Mouse (Mus musculus) heart, postnatal 10 days (tissue): ENCODE measurements around the gene Gm17364. TPM values are rescaled to one million over a fixed set of nuclear protein-coding genes. Genes with fewer than 3 reads are reported as not detected.
"Not testable (repeated sequence)": the region's sequence is repeated elsewhere in the genome, so short reads cannot be mapped to it uniquely, and the experiment has no call there.

Source experiments
- DNase-seq, 2 experiments: peaks; one replicate each; pipeline ENCODE4 v3.0.0; 2021
- intact Hi-C: fragments of 180-260 bp; cut with DNase I; formaldehyde crosslinking; loops from one replicate; pipeline ENCODE4 v1.15.1; 2025
- total RNA-seq, 2 experiments: library from RNA; stranded (reverse); gene quantifications; 2 replicates each; pipeline ENCODE4 v1.2.3; 2021

The Gm17364 gene
- total RNA-seq, 2 experiments from 2014 or later, result not detected

DNA sequence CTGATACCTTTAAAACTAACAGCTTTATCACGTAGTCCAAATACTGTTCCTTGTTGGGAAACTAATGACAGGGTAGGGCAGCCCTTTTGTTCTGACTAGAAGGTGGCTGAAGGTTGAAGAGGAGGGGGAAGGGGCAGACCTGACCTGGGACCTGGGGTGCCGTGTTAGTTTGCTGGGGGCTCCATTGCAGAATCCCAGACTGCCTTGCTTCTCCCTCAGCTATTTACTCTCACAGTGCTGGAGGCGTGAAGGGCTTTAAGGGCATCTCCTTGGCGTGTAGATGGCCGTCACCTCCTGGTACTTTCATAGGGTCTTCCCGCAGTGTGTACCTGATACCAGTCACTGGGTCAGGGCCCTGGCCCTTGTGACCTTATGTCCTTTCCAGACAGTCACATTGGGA is 21.6 kb downstream of the Gm17364 start:
- intact Hi-C loops, result no loop called here
- no peak for DNase-seq

DNA sequence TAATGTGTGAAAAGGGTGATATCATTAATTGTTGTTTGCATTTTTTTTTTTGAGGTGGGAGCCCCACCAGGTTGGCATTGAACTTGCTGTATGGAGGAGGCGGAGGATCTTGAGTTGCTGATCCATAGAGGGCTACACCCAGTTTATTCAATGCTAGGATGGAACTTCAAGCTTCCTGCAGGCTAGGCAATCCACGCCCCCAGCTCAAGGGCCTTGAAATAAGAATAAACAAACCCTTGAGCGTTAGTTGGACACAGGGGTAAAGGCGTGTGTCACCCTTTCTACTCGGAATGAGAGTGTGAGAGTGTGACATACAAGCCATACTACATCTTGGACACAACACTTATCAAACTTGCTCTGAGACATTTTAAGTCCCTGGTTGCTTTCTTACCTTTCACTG is 22.1 kb downstream of the Gm17364 start:
- intact Hi-C loops, result no loop called here
- DNase-seq, result no peak

- intact Hi-C loops, DNase-seq: not testable (repeated sequence)
These were observed 22.5 kb downstream of the Gm17364 start for GRCm38 (mm10) chr13:41251232-41251631.

DNA sequence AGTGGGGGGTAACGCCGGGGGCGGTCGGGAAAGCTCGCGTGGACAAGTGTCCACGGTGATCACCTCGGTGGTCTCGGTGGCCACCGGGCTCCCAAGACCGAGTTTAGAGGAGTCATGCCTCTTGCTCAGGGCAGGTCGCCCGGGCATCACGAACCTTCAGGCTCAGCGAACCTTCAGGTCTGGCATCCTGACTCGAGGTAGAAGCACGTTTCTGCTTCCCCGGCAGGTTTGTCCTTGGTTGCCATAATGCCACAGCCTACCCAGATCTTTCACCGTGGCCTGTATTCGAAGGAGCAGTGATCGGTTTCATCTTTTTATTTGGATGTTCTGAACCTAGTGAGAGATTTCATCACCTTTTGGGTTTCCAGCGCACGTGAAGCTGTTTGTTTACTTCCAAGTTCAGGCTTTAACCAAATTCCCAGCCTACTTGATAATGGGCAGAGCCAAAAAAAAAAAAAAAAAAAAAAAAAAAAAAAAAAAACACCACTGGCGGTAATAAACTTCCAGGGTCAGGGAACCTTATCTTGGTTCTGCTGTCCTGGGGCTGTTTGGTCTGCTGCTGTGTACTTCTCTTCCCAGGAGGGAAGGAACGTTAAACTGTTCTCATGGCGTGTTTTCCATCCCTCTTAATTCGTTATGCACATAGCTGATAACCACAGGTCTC is 23.3 kb downstream of the Gm17364 start:
- no peak for DNase-seq
- intact Hi-C loops, result no loop called here

- peak; percentile 94 to 96 for DNase-seq
- intact Hi-C loops, result no loop called here
These were observed 24.0 kb downstream of the Gm17364 start, which contains the start of gene Smim13 for GRCm38 (mm10) chr13:41249538-41250317. Smim13 (plus strand) TSS chr13:41249844.

- intact Hi-C loops, result no loop called here
- DNase-seq, result no peak
These were observed 24.8 kb downstream of the Gm17364 start for GRCm38 (mm10) chr13:41248751-41249520.

GRCm38 (mm10) chr13:41244306-41244830 is 29.4 kb downstream of the Gm17364 start:
- intact Hi-C loops, result no loop called here
- DNase-seq, result peak; percentile 27 to 37

- no peak for DNase-seq
- intact Hi-C loops, result no loop called here
These were observed 32.2 kb downstream of the Gm17364 start for GRCm38 (mm10) chr13:41241557-41241956.

DNA sequence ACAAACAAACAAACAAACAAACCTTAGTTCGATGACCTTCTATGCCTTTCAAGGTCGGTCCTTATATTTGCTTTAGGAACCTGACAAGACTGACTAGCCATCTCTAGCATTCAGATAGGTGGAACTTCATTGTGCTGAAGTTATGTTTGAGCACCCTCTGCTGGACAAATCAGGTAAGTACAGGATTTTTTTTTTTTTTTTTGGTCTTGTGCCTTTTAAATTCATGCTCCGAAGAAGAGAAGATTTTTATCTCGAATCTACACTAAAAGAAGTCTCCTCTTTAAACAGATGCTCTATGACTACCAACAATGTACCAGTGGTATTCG is 35.0 kb downstream of the Gm17364 start:
- intact Hi-C loops, result loop anchor here (1.0 to 2.0 kb wide), 4 partner anchors 103 to 454 kb away; no protein-coding TSS in a partner anchor
- DNase-seq, result peak; percentile 32 to 48

GRCm38 (mm10) chr13:41238035-41238804 is 35.6 kb downstream of the Gm17364 start:
- intact Hi-C loops, result loop anchor here (1.0 to 2.0 kb wide), 3 partner anchors 103 to 395 kb away; no protein-coding TSS in a partner anchor
- no peak for DNase-seq

DNA sequence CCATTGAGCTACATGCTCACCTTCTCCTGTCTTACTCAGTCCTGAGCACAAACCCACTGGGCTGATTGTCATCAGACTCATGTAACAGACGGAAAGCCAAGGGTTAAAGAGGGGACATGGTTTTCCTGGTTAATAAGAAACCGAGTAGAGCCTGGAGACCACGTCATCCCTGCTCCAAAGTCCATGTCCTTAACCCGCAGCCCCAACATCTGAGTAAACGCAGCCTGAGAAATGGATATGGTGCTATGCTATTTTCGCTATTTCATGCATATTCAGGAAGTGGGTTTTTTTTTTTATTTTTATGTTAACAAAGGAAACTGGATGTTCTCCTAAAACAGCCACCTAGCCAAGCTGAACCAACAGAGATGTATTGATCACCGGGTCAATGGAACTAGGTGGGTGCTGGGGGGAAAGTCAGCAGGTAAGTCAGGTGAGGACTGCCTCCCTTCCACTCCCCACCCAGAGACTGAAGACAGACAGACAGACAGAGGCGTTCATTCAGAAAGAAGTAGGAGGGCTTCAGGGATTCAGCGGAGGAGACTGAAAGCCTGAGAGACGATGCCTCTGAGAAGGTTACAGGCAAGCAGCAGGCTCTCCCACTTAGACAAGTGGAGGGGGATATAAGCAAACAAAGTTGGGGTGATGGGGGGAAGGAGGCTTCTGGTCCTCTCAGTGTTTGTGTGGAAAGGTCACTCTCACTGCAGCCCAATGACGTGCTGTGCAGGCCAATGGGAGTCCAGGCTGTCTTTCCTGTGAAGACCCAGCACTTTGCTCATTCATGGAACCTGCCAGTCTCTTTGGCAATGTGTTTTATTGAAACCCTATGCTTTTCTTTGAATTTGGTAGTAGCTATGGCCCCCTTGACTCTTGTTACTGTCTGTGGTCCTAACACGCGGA is 37.7 kb downstream of the Gm17364 start:
- intact Hi-C loops, result no loop called here
- no peak for DNase-seq

DNA sequence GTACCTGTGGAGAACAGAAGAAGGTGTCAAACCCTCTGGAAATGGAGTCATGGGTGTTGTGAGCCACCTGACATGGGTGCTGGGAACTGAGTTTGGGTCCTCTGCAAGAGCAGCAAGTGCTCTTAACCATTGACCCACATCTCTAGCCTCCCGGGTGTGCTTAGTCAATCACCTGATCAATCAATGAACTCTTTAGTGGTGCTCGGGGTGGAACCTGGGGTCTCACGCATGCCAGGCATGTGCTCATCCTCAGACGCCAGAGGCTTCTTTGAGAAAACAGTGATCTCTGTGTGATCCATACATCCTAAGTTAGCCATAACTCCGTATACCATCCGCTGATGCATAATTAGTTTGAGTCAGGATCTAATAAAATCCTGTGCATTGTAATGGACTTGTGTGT is 38.6 kb downstream of the Gm17364 start:
- intact Hi-C loops, result no loop called here
- no peak for DNase-seq

DNA sequence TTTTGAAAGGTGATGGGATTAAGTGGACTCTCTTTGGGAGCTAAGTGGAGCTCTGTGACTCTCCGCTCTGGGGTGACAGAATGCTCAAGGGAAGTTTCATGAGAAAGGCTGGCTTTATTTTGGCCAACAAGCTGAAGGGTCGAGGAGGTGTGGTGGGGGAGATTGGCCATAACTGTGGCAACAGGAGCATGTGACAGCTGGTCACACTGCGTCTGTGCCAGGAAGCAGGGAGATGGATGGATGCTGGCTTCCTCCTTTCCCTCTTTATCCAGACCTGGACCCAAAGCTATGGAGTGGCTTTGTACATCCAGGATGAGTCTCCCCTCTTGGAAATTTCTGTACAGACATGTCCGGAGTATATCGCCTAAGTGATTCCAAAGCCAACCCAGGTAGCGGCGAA is 40.5 kb downstream of the Gm17364 start:
- DNase-seq, result no peak
- intact Hi-C loops, result no loop called here

- intact Hi-C loops, result no loop called here
- no peak for DNase-seq
These were observed 41.6 kb downstream of the Gm17364 start for GRCm38 (mm10) chr13:41232209-41232608.

- intact Hi-C loops, result no loop called here
These were observed 42.3 kb downstream of the Gm17364 start for GRCm38 (mm10) chr13:41231389-41231983.

GRCm38 (mm10) chr13:41230256-41230655 is 43.5 kb downstream of the Gm17364 start:
- intact Hi-C loops, result no loop called here
- DNase-seq, result no peak

More at GRCm38 (mm10) chr13:41231389-41231983, 42.3 kb downstream of the Gm17364 start:
- DNase-seq, result no peak

- intact Hi-C loops, result no loop called here
- DNase-seq, result no peak
These were observed 45.7 kb downstream of the Gm17364 start for GRCm38 (mm10) chr13:41228060-41228459.

DNA sequence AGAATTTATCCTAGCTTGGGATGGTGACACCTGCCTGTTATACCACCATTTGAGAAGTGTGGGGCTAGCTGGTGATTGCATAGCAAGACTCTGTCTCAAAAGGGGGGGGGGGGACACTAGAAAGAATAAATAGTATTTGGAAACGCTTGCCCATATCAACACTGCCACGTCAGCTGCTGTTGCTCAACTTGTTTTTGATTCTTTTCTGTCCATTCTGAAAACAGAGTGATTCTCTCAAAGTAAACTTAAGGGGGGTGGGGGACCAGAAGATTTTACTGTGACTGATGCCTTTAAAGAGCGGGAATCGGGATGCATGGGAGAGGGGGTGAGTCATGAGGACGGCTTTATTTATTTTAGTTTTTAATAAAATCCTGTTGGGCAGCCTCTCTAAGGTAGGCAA is 47.3 kb downstream of the Gm17364 start:
- intact Hi-C loops, result no loop called here
- no peak for DNase-seq
